Comparison of ENCODE assay signal across 12 mouse cellular contexts in the genomic region with DNA sequence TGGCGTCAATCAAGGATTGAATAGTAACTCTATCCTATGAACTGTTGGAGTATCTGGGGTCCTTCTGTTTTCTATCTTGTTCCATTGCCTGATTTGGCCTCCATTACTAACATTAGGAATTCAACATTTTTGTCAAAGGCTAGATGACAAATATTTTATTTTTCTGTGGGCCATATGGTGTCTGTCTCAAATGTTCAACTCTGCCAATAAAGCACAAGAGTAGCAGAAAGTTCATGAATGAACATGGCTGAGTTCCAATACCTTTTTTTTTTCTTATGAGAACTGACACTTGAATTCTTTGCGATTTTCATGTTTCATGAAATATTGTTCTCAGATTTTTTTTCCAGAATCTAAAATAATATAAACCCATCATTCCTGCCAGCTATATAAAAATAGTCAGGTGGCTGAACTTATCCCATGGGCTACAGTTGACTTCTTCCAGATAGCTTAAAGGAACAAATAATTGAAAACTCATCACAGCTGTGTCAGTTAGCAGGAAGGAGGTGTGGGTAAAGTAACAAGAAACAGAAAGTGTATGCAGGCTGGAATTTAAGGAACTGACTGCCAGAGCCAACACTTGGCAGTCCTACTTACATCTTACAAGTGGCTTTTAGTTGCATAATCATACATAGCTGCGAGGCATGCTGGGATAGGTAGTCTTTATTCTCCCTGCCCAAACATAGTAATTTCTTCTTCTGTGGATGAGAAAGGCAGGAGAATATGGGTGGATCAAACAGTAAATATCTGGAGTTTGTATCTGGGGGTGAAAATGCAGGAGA.
DNase-seq lines count a peak whose midpoint lies in the region; ATAC-seq lines count a peak whose summit lies in the region.
"Had no signal": no experiment of that assay in that cellular context is flagged by ENCODE, and none has a peak within 500 bp of the region (broad histone marks: within the 10 kb centered on the region; RNA-seq: fewer than 3 reads in every experiment).

No protein-coding gene starts in this region.

- no peak overlapping the region for H3K4me3 ChIP-seq in forebrain, embryonic 14.5 days (ENCODE audit: low read depth, low read length)
- H3K4me3 ChIP-seq in forebrain, embryonic 10.5 days: no peak overlapping the region
- H3K4me3 ChIP-seq: erythroblast, embryonic 14.5 days had no signal

- no peak overlapping the region for H3K9ac ChIP-seq in forebrain, embryonic 14.5 days (ENCODE audit: low read length)
- H3K9ac ChIP-seq: liver, postnatal 0 days had no signal

- H3K27ac ChIP-seq in forebrain, embryonic 14.5 days (ENCODE audit: low read depth, low read length): no peak overlapping the region
- H3K27ac ChIP-seq in forebrain, embryonic 10.5 days: no peak overlapping the region

- no peak overlapping the region for H3K4me2 ChIP-seq in forebrain, embryonic 14.5 days (ENCODE audit: low read length)

- 90% methylated on average over 3 of the region's 3 CpGs for WGBS in forebrain, embryonic 14.5 days
- 93% methylated on average over 3 of the region's 3 CpGs for WGBS in forebrain, embryonic 10.5 days

- ATAC-seq in forebrain, embryonic 14.5 days: no peak
- ATAC-seq in granulocyte monocyte progenitor cell, adult 5-6 weeks (replicated peaks; ENCODE audit: poor library complexity, severe bottlenecking): peak; percentile 100
- ATAC-seq: liver, postnatal 0 days; Patski had no signal

- H3K27me3 ChIP-seq in forebrain, embryonic 14.5 days (replicated peaks; ENCODE audit: control insufficient read depth, insufficient read depth, low read length): no peaks in the 10 kb centered on the region
- H3K27me3 ChIP-seq in forebrain, embryonic 10.5 days (ENCODE audit: poor library complexity, severe bottlenecking): no peaks in the 10 kb centered on the region
- H3K27me3 ChIP-seq: Patski had no signal

- H3K9me3 ChIP-seq in forebrain, embryonic 14.5 days (replicated peaks; ENCODE audit: control insufficient read depth, low read length): no peaks in the 10 kb centered on the region
- H3K9me3 ChIP-seq in forebrain, embryonic 10.5 days: no peaks in the 10 kb centered on the region

- peak; percentile 23 for DNase-seq in forebrain, embryonic 14.5 days (ENCODE audit: low spot score)
- DNase-seq in forebrain, embryonic 10.5 days (ENCODE audit: extremely low spot score, low spot score): no peak
- DNase-seq in kidney, postnatal 10 days: peak; percentile 8
- DNase-seq in kidney, adult 11 months: no peak
- DNase-seq in lung, postnatal 4 days: peak; percentile 10 to 23
- DNase-seq in Muller cell, postnatal 12 days (ENCODE audit: inconsistent ontology term): no peak
- DNase-seq in natural killer cell, adult 2 months (ENCODE audit: low spot score in 2 of 2): no peak
- DNase-seq: cerebellum, postnatal 14 days; liver, postnatal 0 days had no signal

- H3K36me3 ChIP-seq in forebrain, embryonic 14.5 days (ENCODE audit: control insufficient read depth, insufficient read depth, low read length): no peaks in the 10 kb centered on the region
- no peaks in the 10 kb centered on the region for H3K36me3 ChIP-seq in forebrain, embryonic 10.5 days (replicated peaks)

- no peaks in the 10 kb centered on the region for H3K4me1 ChIP-seq in forebrain, embryonic 14.5 days (ENCODE audit: control insufficient read depth, insufficient read depth, low read length)
- H3K4me1 ChIP-seq in forebrain, embryonic 10.5 days: no peaks in the 10 kb centered on the region

Comparison
In these comparisons a context has a peak if more than half of its experiments do, and no peak if none do; other contexts are left out.
1. DNase-seq: peak in forebrain, embryonic 14.5 days (single experiment), kidney, postnatal 10 days (single experiment) and lung, postnatal 4 days (2 of 2); none in forebrain, embryonic 10.5 days (single experiment), kidney, adult 11 months (single experiment), Muller cell, postnatal 12 days (single experiment) and natural killer cell, adult 2 months (0 of 2).